Mouse (Mus musculus) liver, postnatal 0 days (tissue): ENCODE data around the gene Bbof1.

Experiments
- CTCF ChIP-seq: sonication (generic); IDR thresholded peaks from 2 replicates; pipeline ENCODE4 v1.5.1; 2016; ENCODE audit warnings: antibody characterized with exemption, low read depth
- EP300 ChIP-seq: IDR thresholded peaks from 2 replicates; pipeline ENCODE4 v1.6.1; 2016; ENCODE audit warnings: antibody characterized with exemption, low read depth, mild to moderate bottlenecking

GRCm38 (mm10) chr12:84404541-84404940, 4.3 kb upstream of the Bbof1 start:
- TF ChIP-seq CTCF (no peak), EP300 (no peak)
